Mouse (Mus musculus) B cell, adult 2 months (primary cell): ENCODE measurements around the gene Galntl6.
"Not testable (repeated sequence)": the region's sequence is repeated elsewhere in the genome, so short reads cannot be mapped to it uniquely, and the experiment has no call there.

Source experiments
- DNase-seq, 2 experiments: peaks; one replicate each; pipeline ENCODE4 v3.0.0; 2022

The Galntl6 gene

DNA sequence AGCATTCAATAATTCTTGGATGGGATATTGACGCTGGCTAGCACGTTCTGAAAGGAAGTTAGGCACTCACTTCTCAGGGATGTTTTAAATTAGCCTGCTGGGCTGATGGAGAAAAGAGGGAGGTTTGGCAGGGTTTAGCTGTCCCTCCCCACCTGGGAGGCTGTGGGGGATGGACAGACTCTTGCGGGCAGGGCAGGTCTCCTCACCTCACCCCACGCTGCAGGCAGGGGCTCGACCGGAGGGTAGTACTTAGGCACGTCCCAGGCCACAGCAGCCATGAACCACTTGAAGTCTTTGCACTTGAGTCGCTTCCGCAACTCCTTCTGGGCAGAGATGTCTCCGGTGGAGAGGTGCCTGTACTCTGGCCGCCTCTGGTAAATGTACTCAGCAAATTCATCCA, 1075.5 kb downstream of the Galntl6 start:
- DNase-seq, result no peak

DNA sequence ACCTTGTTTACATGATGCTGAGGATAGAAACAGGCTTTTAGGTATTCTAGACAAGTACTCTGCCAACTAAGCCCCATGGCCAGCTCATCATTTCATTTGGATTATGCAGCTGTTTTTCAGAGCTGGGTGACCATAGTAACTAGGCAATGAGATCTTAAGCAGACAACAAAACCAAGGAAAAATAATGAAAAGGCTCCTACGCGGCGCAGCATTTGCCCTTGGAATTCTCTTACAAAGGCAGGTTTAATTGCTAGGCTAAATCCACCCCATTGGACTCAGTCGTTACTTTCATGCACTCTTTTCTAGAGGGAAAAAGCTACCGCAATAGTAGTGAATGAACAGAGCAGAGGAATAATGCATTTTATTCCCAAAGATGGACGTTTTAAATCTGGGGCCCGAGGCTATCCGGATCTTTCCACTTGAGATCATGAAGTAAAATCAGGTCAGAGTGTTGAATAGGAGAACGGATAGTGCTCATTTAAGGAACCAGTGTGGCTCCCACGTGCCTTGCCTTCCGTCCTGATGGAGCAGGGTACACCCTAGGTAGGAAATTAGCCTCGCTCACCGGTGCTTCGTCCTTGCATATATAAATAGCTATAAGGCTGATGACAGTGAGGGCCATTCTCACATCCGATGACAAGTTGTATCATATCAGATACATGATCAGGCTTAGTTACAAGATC, 1076.1 kb downstream of the Galntl6 start:
- no peak for DNase-seq

DNA sequence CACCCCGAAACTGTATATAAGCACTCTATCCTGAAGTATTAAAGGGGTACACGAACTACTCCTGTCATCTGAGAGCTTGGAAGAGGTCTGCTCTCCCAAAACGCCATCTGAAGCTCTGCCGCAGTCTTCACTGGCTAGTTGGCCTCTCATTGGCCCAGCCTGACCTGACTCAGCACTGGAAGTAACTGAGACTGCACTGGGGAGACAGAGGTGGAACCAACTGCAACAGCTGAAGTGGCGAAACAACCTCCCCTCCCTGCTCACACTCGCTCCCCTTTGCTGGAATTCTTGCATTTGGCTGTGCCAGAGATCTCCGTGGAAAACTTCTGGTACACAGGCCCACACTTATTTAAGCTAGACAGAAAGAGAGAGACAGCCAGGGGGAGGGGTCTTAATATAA, 1089.3 kb downstream of the Galntl6 start:
- DNase-seq, result no peak

DNA sequence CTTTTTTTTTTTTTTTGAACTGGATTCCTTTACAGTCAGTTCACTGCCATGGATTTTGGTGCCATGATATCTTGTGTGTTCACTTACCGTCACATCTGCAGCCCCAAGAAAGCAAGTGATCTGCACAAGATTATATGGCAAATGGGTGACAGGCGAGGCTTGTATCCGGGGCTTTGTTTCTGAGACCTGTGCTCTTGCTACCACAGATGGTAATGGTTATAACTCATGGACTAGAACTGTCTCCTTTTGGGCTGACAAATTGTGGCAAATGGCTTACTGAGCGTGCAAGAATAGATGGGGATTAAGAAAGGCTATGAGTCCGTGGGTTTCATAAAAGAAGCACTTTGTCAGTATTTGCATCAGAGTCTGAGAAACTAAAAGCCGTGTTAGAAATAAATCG, 1096.4 kb downstream of the Galntl6 start:
- DNase-seq, result no peak

DNA sequence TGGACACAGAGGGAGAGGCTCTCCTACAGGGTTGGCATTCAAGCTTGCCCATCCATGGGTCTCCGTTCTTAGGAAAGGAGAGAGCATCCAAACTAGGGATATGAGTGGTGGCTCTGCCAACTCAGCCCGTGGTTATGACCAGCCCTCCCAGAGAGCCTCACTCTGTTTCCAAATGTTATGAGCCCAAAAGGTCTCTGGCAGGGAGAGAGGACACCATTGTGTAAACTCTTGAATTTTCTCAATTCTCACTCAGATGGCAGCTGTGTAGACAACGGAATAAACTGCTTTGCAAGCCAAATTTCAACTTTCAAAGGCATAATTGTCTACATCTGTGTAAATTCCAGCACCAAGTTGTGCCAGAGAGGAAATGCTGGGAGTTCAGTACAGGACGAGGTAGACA, 1105.4 kb downstream of the Galntl6 start:
- no peak for DNase-seq

DNA sequence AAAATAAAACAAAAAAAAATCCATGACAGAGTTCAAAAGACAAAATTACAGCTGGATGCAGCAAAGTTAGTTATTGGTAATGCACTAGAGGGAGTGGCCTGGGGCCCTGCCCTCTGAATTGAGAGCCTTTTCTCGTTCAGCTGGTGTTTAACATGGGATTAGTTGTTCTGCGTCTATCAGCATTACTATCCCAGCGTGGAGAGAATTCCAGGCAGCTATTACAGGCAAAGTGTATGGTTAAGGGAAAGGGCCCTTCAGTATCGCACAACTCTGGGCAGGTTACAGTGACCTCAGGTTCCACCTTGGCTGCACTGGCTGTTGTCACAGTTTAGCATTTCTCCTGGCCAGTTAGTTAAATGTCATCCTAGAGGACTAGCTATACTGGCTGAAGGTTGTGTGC, 1107.3 kb downstream of the Galntl6 start:
- DNase-seq, result no peak

DNA sequence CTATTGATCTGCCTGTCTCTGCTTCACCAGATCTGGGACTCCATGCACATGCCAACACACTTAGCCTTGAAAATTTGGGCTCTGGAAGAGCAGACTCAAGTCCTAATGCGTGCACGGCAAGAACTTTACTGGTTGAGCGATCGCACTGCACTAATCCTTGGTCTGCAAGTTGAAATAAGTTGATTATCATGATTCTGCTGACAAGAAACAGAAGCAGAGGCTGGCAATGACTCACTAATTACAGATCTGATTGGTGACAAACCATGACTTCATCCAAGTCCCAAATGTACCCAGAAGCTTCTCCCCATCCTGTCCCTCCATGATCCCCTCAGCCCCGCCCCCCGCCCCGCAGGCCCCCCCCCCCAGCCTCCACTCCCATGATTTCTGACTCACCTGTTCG, 1108.6 kb downstream of the Galntl6 start:
- DNase-seq, result no peak

DNA sequence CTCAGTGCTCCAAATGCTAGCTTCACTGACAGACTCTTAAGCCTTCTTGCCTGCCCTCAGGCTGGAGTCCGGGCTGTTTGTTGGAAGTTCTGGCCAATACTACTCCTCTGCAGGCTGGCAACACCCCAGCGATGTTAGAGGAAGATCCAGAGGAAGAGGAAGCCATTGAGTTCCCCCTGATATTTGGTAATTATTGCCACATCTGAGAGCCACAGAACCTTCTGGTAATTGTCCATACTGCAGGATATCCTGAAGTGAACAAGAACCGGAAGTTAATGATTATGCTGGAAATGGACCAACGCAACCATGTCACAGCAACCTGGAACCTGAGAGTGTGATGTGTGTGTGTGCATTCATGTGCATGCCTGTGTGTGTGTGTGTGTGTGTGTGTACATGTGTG, 1111.2 kb downstream of the Galntl6 start:
- DNase-seq, result no peak

DNA sequence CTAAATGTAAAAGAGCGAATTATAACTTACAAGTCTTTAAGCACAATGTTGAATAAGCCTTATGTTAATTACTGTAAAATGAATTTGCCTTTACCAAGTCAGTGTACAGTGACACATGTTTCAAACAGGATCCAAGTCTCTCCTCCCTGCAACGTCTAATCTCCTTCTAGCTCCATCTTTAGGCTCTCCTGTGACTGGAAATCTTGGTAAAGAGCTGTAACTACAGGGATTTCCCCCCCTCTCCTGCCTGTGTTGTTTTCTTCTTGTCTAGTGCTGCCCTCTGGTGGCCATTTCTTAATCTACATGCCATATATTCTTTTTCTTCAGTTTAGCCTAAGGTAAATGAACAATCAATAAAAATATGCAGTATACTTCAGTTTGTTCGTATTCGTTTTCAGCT, 1112.1 kb downstream of the Galntl6 start:
- peak; percentile 79 to 81 for DNase-seq

DNA sequence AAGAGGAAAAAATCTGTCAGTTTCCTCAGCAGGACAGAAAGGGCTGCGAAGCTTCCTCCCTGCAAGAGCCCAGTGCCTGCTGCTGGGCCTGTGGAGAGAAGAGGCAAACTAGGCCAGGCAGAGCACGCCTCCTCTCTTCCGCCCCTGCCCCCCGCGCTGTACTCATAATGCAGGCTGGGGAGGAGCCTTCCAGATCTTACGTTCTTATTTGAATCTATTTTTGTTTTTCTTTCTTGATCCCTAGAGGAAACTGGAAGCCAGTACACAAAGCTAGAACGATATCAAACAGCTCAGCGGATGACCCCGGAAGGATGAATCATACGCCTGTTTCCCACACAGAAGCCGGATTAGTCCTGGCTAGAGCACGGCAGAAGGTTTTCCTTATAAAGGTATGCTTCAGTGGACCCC, 1112.6 kb downstream of the Galntl6 start:
- DNase-seq, result peak; percentile 15

DNA sequence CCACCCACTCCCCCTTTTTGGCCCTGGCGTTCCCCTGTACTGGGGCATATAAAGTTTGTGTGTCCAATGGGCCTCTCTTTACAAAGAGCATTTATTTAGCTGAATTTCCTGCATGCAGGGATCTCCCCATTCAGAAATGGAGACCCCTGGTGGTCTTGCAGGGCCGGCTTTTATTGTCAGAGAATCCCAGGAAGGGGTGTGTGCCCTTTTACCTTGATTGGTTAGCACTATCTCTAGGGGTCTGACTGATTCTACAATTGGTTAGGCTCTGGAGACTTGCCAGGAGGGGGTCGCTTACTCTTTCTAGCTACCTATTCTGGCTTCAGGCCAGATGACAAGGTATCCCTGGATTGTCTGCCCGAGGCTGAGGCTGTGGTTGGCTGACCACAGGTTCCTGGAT, 1119.0 kb downstream of the Galntl6 start:
- peak in 1 of 2 experiments; percentile 3 for DNase-seq

DNA sequence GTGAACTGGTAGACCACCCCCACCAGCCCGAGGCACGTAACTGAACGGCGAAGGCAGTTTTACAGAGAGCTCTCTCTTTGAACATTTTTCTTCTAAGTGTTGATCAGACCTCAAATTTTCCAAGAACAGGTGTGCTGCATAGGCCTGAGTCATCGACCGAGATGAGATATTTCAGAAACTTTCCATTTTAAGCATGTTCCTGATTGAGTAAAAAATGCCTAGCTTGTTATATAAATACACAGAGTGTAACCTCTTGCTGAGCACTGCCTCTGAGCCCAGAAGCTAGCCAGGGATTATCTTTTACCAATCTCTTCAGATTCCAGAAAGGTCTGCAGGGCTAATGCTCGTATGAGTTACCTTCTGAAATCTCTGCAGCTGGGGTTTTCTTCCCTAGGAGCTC, 1120.2 kb downstream of the Galntl6 start:
- no peak for DNase-seq

DNA sequence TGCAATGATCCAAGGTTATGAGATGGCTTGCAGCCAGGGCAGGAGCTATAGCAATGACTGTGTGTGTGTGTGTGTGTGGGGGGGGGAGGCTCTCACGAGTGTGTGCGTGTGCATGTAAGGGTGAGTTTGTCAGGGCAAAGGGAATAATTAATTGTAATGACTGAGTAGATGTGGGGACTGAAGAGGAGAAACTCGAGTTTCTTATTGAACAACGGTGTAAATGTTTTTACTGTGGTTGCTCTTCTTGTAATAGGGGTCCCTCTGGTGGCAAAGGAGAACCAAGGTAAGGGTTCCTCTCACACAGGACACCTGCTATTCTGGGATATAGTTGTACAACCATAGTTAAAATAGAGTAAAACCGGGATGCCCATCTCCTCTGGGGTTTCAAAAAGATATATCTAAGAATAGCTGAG, 1121.1 kb downstream of the Galntl6 start:
- peak; percentile 41 to 46 for DNase-seq

DNA sequence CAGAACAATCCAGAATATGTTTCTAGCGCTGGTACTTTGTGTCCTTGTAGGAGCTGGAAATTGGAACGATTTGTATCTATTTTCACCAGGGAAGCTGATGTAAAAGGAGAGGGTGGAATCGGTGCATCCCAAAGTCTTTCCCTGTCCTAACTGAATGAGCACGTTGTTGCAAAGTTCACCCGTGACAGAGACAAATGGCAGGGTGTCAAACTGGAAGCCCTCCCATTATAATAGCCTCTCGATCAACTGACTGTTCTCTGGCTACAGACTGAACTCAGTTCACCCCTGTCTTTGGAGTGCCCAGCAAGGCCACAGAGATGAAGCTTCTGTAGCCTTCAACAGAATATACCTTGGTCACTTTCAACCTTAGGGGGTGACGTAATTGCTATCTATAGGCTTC, 1132.9 kb downstream of the Galntl6 start:
- DNase-seq, result no peak

DNA sequence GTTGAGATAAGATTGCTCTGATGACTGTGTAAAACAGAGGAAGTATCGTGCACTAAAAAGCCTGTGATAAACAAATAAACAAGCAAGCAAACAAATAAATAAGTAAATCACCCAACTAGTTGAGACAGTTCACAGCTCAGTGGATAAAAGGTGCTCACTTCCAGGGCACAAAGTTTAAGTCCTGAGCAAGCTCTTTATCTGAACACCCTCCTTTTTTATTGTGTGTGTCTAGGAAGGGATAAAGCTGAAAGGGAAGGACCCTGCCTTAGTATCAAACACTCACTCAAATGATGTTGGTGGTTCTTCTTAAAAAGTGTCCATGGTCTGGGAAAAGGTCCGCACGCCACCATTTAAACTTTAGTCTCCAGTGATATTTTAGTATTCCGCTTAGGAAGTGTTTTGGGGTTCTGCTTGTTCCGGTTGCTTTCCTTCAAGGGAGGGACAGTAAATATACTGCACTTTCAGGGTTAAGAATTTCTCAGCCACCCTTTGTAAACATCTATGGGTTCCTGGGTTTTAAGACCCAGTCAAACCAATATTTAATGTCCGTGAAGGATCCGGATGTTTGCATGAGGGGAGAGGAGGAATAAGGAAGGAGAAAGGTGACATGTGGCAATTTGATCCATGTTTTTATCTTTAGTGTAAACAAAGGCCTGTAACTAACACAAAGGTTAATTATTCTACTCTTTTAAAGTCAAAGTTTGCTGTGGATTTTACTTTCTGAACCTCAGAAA, 1134.3 kb downstream of the Galntl6 start:
- no peak for DNase-seq

DNA sequence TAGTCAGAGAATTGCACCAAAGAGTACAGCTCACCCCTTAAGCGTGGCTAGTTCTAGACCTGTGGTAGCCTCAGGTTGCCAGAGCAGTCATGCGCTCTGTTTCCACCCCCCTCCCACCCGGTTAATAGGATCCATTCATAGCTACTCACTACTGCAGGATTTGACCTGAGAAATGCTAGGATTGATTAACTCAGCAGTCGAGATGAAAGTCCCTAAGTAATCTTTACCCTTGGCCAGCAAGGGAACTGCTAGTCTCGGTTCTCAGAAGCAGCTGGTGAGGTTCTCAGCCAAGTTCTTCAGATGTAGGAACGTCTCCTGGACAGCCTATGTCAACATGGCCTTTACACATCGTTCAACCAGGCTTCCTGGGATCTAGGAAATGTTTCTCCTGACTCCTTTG, 1135.7 kb downstream of the Galntl6 start:
- DNase-seq, result no peak

DNA sequence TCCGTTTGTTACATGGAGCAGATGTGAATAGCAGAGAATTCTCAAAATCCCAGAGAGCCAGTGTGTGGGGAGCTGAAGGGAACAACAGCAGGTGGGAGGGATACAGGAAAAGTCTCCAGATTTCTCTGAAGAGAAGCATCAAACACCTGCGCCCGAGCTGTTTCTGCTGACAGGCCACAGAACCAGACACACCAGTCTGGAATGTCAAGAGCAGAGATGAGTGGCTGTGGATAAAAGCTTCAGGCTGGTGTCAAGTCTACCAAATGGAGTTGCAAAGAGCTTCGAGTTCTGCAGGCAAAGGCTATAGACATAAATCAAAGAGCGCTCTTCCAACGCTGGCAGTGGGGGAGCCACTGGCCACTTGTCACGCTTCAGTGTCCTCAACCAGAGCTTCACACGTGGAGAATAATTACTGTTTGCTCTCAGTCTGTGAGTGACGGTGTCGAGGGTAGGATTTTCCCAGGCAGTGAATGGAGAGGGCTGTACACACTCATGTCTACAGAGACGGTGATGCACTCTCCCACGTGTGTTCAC, 1139.6 kb downstream of the Galntl6 start:
- no peak for DNase-seq

DNA sequence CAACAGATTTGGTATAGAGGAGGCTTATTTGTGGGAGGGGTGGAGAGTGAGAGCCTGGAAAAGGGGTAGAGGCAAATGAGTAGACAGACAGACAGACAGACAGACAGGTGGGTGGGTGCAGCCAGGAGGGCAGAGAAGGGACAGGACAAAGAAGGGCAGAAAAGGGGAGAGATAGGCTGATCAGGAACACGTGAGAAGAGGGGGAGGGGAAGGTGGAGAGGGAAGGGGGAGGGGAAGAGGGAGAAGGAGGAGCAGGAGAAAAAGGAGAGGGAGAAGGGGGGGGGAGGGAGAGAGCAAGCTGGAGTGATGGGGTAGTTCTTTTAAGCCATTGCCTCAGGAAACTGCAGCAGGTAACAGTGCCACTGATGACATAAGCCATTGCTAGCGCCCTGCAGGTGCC, 1144.9 kb downstream of the Galntl6 start:
- DNase-seq, result no peak

DNA sequence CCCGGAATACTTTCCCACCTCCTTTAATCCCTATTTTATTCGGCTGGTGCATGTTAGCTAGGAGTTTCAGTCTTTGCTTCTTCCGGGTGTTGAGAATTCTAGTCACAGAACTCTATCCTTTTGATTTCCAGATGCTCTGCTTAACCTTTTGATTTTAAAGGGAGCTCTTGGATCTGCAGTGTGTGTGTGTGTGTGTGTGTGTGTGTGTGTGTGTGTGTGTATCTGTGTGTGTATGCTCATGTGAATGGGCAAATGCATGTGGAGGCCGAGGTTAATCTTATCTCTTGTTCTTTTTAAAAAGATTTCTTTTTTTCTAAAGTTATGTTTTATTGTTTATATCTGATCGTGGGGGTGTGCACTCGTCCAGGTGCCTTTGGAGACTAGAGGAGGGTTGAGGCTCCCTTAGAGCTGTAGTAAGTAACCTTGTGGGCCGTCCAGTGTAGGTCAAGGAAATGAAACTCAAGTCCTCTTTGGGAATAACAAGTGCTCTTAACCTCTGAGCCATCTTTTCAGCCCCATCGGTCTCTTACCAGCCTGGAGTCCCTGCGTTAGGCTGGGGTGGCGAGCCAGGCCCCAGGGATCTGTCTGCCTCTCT, 1145.9 kb downstream of the Galntl6 start:
- no peak for DNase-seq

DNA sequence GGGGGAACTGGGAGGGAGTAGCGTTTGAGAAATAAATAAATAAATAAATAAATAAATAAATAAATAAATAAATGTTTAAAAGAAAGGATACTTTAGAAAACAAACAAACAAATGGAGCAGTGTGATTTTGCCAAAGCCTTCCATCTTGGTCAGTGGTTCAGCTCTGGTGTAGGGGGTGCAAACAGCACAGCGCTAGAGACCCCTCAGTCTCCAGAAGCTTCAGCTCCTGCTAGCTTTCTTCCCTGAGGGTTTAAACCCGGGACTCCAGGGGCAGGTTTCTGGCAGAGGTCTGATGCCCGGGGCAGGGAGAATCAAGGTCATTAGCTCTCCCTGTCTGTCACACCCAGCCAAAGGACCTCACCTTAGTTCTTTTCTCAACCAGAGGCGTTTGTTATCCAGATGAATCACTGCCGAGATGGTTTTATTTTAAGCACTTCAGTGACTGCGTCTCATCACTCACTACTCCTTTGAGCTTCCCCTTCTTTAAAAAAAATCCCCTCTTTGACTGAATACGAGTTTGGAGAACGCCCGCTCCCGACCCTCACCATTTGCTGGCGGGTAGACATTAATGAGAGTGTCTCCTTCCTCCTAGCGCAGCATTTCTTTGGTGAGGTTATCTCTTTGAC, 1146.6 kb downstream of the Galntl6 start:
- DNase-seq, result no peak

DNA sequence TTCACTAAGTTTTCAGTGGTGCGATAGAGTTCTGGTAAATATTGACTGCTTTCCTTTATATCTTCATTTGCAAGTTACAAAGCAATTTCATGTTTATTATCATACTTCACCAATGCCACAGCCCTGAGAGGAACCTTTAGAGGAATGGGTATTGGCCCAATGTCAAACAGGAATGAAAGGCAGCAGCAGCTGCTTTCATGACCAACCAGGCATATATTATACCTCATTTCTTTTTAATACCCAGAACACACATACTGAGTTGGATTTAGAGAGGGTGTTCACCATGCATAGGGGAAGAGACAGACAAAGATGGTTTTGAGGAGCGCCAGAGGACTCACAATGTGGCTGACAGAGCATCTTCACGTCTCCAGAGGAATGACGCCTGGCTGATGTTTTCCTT, 1147.2 kb downstream of the Galntl6 start:
- DNase-seq, result no peak

DNA sequence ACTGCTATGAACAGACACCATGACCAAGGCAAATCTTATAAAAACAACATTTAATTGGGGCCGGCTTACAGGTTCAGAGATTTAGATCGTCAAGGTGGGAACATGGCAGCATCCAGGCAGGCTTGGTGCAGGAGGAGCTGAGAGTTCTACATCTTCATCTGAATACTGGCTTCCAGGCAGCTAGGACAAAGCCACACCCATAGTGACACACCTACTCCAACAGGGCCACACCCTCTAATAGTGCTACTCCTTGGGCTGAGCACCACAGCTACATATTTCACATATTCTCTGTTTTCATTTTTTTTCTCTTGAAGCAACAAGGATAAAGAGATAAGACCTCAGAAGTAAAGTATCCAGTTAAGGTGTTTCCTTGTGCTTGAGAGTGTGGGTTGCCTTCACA, 1149.8 kb downstream of the Galntl6 start:
- not testable (repeated sequence) for DNase-seq

DNA sequence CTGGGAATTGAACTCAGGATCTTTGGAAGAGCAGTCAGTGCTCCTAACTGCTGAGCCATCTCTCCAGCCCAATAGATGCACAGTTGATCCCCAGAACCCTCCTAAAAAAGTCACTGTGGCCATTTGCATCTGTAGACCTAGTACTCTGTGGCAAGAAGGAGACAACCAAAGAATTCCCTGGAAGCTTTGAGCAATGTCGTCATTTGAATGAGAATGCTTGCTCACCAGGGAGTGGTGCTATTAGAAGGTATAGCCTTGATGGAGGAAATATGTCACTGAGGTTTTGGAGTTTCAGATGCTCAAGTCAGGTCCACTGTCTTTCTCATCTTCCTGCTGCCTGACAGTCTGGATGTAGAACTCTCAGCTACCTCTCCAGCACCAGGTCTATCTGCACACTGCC, 1151.5 kb downstream of the Galntl6 start:
- no peak for DNase-seq

DNA sequence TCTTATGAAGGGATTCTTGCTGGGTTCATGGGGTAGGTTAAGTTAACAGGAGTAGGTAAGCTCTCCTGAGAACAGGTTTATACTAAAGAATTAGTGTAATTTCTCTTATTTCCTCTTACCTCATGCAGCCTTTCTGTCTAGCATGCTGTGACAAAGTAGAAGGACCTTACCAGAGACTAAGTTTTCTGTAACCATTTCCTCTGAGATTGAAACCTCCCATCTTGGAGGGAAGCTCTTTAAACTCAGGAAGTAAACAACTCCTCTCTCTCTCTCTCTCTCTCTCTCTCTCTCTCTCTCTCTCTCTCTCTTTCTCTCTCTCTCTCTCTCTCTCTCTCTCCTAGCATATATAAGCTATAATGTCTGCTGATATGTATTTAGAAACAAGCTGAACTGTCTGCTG, 1153.6 kb downstream of the Galntl6 start:
- no peak for DNase-seq
